Mouse (Mus musculus) lung, embryonic 14.5 days (tissue): ENCODE results near the gene Pnmal1. TPM values are rescaled to one million over a fixed set of nuclear protein-coding genes. Genes with fewer than 3 reads are reported as not detected.

Source experiments
- ATAC-seq: fragments of 200-750 bp; cut with Nextera tagmentation; 2 replicates; pipeline ENCODE4 v1.8.0; 2017; ENCODE audit warnings: mild to moderate bottlenecking, moderate TSS enrichment, moderate library complexity; ENCODE audit not compliant: insufficient read depth
- DNase-seq: peaks from one replicate; pipeline ENCODE4 v3.0.0-alpha.2; 2015
- H3K27ac ChIP-seq: fragments of 300-500 bp; sonication (generic); 2 replicates; pipeline ENCODE4 v1.5.1; 2014; ENCODE audit warnings: low read depth, mild to moderate bottlenecking, moderate library complexity
- H3K27me3 ChIP-seq: fragments of 300-500 bp; sonication (generic); 2 replicates; pipeline ENCODE4 v1.6.1; 2014; ENCODE audit warnings: low read length, control low read depth; ENCODE audit not compliant: insufficient read depth
- H3K36me3 ChIP-seq: fragments of 300-500 bp; sonication (generic); 2 replicates; pipeline ENCODE4 v1.6.1; 2014; ENCODE audit warnings: control low read depth; ENCODE audit not compliant: insufficient read depth
- H3K4me1 ChIP-seq: fragments of 300-500 bp; sonication (generic); 2 replicates; pipeline ENCODE4 v1.6.1; 2014; ENCODE audit warnings: antibody characterized with exemption, control low read depth; ENCODE audit not compliant: insufficient read depth
- H3K4me2 ChIP-seq: fragments of 300-500 bp; sonication (generic); 2 replicates; pipeline ENCODE4 v1.6.1; 2014; ENCODE audit warnings: mild to moderate bottlenecking
- H3K4me3 ChIP-seq: fragments of 300-500 bp; sonication (generic); 2 replicates; pipeline ENCODE4 v1.5.1; 2014; ENCODE audit warnings: low read depth, low read length
- H3K9ac ChIP-seq: fragments of 300-500 bp; sonication (generic); 2 replicates; pipeline ENCODE4 v1.6.1; 2014
- H3K9me3 ChIP-seq: fragments of 300-500 bp; sonication (generic); 2 replicates; pipeline ENCODE4 v1.6.1; 2016; ENCODE audit warnings: low read depth, low read length, control low read depth
- CTCF ChIP-seq: IDR thresholded peaks from 2 replicates; pipeline ENCODE4 v1.5.1; 2016; ENCODE audit warnings: antibody characterized with exemption, low read depth
- WGBS: fragments of 180-500 bp; shearing (Covaris S2); extraction: QIAGEN DNeasy Blood & Tissue Kit; methylation state at CpG from one replicate; pipeline ENCODE4 v1.1.7; 2014; 5-methylcytosine and 5-hydroxymethylcytosine counted together
- polyA plus RNA-seq: library from polyadenylated mRNA; unstranded; fragments of >200 nt; fragmentation: Nextera tagmentation; extraction: Ambion mirVana; gene quantifications from 2 replicates; pipeline ENCODE4 v1.2.1, GENCODE M21; 2014

Pnmal1 gene
- polyA plus RNA-seq, 1 experiment from 2014 or later: 0.11 TPM

DNA sequence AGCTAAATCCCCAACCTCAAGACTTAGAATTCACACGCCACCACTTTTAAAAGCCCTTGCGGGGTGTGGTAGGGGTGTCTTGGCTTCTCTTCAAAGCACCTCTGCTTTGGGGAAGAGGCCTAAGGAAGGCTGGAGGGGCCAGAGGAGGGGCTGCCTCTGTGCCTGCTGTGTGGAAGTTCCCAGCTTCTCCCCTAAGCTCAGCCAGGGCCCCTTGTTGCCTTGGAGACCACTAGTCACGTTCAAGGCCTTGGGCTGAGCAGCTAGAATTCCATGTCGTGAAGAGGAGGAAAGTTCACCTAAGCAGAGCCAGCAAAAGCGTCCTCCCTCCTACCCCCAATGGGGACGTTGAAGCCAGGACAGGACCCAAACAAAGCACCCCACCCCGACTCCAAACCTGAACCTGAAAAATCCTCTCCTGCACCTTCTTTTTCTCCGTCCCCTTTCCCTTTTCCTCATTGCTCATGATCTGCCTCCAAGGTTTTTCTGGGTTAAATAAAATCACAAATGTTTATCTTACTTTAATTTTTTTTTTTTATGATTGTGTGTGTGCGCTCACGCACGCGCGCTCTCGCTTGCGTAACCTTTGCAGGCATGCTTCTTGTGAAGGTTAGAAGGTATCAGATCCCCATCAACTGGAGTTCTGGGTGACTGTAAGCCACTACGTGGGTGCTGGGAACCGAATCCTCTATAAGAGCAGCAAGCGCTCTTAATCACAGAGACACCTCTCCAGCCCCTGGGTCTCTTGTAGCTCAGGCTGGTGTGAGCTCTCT is 32.4 kb downstream of the Pnmal1 start:
- Histone ChIP-seq H3K4me1 (peaks cover 30% of the 10 kb centered on the region), H3K9ac (peak overlapping the region; percentile 4), H3K27ac (peak overlapping the region; percentile 95), H3K27me3 (no peaks in the 10 kb centered on the region), H3K9me3 (no peaks in the 10 kb centered on the region), H3K36me3 (peaks cover 15% of the 10 kb centered on the region), H3K4me2 (peak overlapping the region; percentile 39), H3K4me3 (no peak overlapping the region; the same call in 1 of the 2 replicates)
- DNase-seq (peak; percentile 92), ATAC-seq (peak; percentile 75)
- WGBS: 33% methylated on average over 18 of the region's 18 CpGs
- TF ChIP-seq CTCF: no peak

- WGBS: 89% methylated on average over 5 of the region's 5 CpGs
- H3K9me3 ChIP-seq: no peaks in the 10 kb centered on the region
- no peak for TF ChIP-seq CTCF
- H3K27me3 ChIP-seq: no peaks in the 10 kb centered on the region
- H3K27ac ChIP-seq: peak within 1 kb of the TSS; percentile 95
- peaks cover 28% of the 10 kb centered on the region for H3K4me1 ChIP-seq
- ATAC-seq: no peak
- peak within 1 kb of the TSS; percentile 86 for H3K4me2 ChIP-seq
- DNase-seq: no peak
- H3K4me3 ChIP-seq: peak within 1 kb of the TSS; percentile 71
- H3K36me3 ChIP-seq: peaks cover 19% of the 10 kb centered on the region
- H3K9ac ChIP-seq: peak within 1 kb of the TSS; percentile 83
Observed at GRCm38 (mm10) chr7:16992451-16992807, 33.0 kb downstream of the Pnmal1 start, which contains the start of gene Ccdc8. Ccdc8 (plus strand) TSS chr7:16992708.

DNA sequence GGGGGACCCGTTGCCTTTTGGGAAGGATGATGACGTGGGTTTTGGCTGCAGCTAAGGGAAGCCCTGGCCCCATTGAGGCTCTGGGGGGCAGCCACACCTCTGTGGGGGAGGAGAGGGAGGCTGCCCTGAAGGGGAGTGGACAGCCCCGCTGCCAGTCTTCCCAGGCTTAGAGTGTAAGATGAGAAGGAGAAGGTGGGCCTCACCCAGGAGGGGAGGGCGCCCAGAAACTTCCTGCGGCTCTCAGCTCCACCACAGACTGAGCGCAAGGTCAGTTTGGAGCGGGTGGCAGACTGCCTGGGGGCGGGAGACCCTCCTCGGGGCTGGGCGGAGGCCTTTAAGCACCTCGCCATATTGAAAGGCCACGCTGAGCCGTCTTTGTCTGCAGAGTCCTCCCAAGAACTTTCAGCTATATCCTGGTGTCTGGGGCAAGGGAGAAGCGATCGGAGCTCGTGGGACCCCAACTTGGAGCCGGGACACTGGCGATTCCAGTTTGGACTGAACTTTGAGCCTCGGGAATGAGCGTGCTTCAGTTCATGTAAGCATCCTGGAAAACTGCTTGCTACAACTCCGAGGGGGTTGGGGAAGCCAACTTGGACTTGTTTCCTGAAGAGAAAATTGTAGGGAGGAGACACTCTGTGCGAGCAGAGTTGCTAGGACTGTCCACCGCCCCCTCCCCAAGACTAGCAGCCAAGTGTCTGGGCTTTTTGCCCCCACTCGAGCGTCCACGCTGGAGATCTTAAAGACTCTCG is 34.3 kb downstream of the Pnmal1 start:
- H3K9me3 ChIP-seq: no peaks in the 10 kb centered on the region
- H3K36me3 ChIP-seq: peaks cover 33% of the 10 kb centered on the region
- WGBS: under 1% methylated on average over 27 of the region's 27 CpGs
- no peaks in the 10 kb centered on the region for H3K27me3 ChIP-seq
- H3K9ac ChIP-seq: peak overlapping the region; percentile 83
- H3K27ac ChIP-seq: peak overlapping the region; percentile 91
- ATAC-seq: peak; percentile 95
- peak overlapping the region; percentile 71 for H3K4me3 ChIP-seq
- TF ChIP-seq CTCF: no peak; the same call in 1 of the 2 replicates
- DNase-seq: peak; percentile 94
- peak overlapping the region; percentile 86 for H3K4me2 ChIP-seq
- peaks cover 25% of the 10 kb centered on the region for H3K4me1 ChIP-seq

- under 1% methylated on average over 20 of the region's 20 CpGs for WGBS
- peak overlapping the region; percentile 83 for H3K9ac ChIP-seq
- H3K36me3 ChIP-seq: peaks cover 38% of the 10 kb centered on the region
- no peaks in the 10 kb centered on the region for H3K27me3 ChIP-seq
- ATAC-seq (no peak), DNase-seq (peak; percentile 38)
- H3K4me3 ChIP-seq: peak overlapping the region; percentile 71
- H3K9me3 ChIP-seq: no peaks in the 10 kb centered on the region
- TF ChIP-seq CTCF: no peak
- peaks cover 25% of the 10 kb centered on the region for H3K4me1 ChIP-seq
- H3K27ac ChIP-seq: peak overlapping the region; percentile 91
- H3K4me2 ChIP-seq: peak overlapping the region; percentile 86
Observed at GRCm38 (mm10) chr7:16994400-16994799, 34.9 kb downstream of the Pnmal1 start.

GRCm38 (mm10) chr7:16995345-16995744 is 35.9 kb downstream of the Pnmal1 start:
- H3K27me3 ChIP-seq: no peaks in the 10 kb centered on the region
- H3K4me1 ChIP-seq: peaks cover 25% of the 10 kb centered on the region
- peak overlapping the region; percentile 86 for H3K4me2 ChIP-seq
- WGBS: 61% methylated on average over 4 of the region's 4 CpGs
- peak overlapping the region; percentile 71 for H3K4me3 ChIP-seq
- H3K9me3 ChIP-seq: no peaks in the 10 kb centered on the region
- ATAC-seq (no peak), DNase-seq (no peak)
- H3K9ac ChIP-seq: peak overlapping the region; percentile 83
- TF ChIP-seq CTCF: no peak
- no peak overlapping the region for H3K27ac ChIP-seq
- H3K36me3 ChIP-seq: peaks cover 46% of the 10 kb centered on the region

DNA sequence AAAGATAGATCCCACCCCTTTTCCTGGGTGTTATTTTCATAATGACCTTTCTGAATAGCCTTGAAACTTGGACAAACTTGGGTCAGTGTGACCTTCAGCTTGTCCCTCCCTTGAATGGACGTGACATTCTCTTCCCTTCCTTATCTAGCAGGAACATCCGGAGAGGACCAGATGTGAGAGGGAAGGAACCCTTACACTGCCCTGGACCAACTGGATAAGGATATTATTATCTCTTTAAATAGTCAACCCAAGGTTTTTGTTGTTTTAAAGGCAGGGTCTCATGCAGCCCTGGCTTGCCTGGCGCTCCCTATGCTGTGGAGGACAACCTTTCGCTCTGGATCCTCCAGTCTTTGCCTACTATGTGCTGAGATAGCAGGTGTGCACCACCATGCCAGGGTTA is 39.8 kb downstream of the Pnmal1 start:
- Histone ChIP-seq H3K9me3 (no peaks in the 10 kb centered on the region), H3K4me1 (peaks cover 13% of the 10 kb centered on the region), H3K4me3 (no peak overlapping the region), H3K4me2 (no peak overlapping the region), H3K27me3 (no peaks in the 10 kb centered on the region), H3K36me3 (peaks cover 57% of the 10 kb centered on the region), H3K9ac (no peak overlapping the region), H3K27ac (no peak overlapping the region)
- no peak for DNase-seq
- TF ChIP-seq CTCF: no peak
- 56% methylated on average over 4 of the region's 4 CpGs for WGBS
- ATAC-seq: no peak

GRCm38 (mm10) chr7:16999650-17000049 is 40.2 kb downstream of the Pnmal1 start:
- Histone ChIP-seq H3K4me1 (peaks cover 13% of the 10 kb centered on the region), H3K4me2 (no peak overlapping the region), H3K27me3 (no peaks in the 10 kb centered on the region), H3K36me3 (peaks cover 62% of the 10 kb centered on the region), H3K9me3 (no peaks in the 10 kb centered on the region), H3K27ac (no peak overlapping the region), H3K4me3 (no peak overlapping the region), H3K9ac (no peak overlapping the region)
- TF ChIP-seq CTCF: peak; percentile 98
- DNase-seq (peak; percentile 89), ATAC-seq (no peak)
- WGBS: 33% methylated on average over 4 of the region's 4 CpGs
